Mouse (Mus musculus): Measurements from ENCODE around the gene Glyctk.

Glyctk gene

DNA sequence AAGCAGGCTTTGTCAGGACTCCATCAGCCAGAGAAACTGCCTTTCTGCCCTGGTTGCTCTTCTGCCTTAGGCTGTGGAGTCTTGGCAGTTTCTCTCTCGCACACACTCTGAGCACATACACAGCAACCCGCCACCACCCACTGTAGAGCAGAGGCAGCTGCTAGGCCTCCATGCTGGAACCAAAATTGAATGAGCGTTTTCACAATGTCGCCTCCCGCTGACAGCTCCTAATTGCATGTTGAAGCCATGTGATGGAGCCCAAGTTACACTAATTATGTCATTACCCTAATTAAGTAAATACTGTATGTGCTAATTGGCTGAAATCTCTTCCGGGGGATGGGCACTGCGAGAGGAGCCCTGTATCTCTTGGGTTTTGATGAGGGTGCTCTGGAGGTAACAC lies 13.8 kb downstream of the Glyctk start:
- DNase-seq = no peak

DNA sequence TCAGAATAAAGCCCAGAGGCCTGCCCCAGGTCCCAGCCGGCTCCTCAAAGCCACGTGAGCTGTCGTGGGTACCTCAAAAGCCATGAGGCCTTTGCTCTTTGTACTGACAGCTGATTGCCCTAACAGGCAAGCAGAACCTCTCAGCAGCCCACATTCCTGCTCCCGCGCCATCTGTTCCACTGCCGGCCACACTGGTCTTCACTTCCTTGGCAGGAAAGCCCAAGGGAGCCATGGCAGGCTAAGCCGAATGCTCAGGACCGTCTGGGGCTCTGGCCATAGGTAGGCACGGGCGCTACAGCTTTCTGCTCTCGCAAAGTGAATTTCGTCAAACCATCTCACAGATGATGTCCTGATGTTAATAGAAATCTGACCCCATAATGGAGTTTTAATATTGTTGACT lies 16.0 kb downstream of the Glyctk start:
- no peak for DNase-seq

DNA sequence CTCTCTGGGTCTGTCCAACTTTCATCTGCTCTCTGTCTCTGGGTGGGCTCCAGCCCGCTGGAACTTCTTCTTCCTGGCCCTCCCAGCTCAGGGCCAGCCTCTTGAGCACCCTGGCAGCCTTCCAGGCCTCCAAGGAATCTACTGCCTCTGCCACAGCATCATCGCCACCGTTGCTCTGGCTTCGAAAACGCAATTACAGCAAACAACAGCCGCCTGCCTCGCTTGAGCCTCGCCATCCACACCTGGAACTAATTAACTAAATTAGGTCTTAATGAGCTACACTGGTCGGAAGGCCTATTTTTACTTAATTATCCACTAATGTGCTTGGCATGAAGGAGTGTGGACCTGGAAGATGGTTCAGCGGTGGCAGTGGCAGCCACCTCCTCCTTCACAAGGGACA lies 18.2 kb downstream of the Glyctk start:
- no peak for DNase-seq

DNA sequence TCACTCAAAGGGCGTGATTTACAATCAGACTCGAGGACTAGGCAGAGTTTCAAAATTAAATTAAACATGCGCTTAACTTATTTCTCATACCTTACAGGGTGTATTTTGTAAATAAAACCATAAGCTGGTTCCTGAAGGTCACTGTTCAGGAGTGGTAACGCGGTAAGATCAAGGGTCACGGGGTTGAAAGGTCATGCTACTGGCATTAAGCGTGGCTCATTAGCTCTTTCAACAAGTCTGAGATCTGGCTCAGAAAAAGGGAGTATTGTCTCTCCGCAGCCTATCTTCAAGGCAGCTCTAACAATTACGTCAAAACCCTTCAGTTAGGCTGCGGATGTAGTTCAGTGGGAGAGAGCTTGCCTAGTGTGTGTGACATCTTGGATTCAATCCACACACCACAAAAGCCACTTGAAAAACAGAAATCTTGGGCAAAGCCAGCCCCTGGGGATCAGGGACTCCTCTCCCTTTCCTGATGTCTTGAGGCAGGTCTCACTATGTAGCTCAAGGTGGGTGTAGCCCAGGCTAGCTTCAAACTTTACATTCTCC lies 20.2 kb downstream of the Glyctk start:
- DNase-seq = no peak

DNA sequence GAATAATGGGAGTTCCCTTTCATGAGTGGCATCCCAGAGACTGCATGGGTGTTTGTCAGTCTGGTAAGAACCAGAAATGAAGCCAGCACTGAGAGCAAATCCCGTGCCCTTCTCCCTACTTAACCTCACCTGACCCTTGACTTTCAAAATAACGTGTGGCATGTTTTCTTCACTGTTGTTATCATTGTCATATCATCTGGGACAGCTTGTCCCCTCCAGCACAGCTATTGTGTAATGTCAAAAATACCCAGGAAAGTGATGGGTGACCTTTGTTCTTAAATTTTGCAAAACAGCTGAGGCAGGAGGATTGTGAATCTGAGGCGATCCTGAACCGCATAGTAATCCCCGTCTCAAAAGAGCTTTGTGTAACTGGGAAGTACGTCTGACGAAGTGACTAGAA lies 27.7 kb downstream of the Glyctk start:
- no peak for DNase-seq

DNA sequence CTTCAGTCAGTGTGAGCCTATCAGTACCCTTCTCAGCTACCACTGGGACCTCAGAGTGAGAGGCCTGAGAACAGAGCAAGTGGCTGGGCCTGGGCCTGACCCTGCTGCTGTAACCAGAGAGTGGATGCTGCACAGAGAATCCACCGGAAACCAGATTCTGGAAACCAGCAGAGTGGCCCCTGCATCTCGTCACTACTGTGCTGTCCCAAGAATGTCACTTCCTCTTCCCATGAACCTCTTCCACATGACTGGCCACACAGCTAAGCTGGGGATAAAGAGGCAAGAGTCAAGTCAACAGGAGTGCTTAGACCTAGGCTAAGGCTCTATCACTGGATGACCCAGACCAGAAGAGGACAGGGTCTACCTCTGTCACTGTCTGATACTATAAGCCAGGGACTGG lies 28.9 kb downstream of the Glyctk start:
- DNase-seq = no peak

DNA sequence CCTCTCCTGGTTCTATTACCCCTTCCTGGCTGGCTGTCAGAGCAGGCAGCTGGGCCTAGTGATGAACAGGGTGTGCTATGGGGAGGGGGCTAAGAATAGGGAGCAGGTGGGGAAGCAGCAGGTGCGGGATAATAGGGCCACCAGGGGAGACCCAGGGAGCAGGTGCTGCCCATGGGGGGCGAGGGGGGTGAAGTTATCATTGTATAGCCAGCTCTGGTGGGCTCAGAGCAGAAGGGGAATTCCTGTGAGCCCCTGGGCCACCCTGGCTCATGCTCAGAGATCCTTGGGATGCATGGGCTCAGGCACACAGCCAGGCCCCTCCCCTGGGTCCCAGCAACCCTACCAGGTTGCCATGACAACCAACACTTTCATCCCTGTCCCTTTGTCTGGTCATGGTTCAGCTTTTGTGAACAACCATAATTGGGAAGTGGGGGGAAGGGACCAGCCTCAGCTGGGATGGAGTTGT lies 31.1 kb downstream of the Glyctk start:
- no peak for DNase-seq

DNA sequence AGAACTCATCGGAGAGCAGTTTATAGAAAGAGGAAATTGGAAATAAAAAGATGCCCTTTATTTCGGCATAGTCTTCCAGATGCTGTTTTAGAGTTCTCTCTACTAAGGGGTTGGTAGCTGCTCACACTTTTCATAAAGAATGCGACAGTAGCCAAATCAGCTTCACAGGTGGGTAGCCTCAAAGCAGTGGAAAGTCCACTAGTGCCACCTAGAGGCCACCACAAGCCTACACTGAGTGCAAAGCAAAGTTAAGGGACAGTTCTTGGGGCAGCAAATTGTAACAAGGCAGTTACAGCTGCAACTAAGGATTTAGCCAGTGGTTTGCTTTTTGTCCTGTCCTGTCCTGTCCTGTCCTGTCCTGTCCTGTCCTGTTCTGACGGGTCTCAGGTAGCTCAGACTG lies 34.3 kb downstream of the Glyctk start:
- DNase-seq = peak; percentile 37

DNA sequence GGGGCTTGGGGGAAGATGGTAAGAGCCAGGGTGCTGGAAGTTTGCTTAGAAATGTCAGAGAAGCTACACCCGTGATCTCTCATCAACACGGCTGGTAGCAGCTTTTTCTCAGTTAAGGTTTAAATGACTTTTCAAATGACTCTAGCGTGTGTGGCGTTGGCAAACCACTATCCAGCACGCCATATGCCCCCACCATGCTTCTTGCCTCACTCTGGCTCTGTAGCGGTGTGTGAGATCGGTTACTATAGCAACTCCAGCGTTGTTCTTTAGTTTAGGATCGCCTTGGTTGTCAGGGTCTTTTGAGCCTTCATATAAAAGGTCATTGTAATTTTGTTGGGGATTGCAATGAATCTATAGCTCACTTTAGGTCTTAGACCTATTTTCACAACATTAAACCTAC lies 38.9 kb downstream of the Glyctk start:
- no peak for DNase-seq

DNA sequence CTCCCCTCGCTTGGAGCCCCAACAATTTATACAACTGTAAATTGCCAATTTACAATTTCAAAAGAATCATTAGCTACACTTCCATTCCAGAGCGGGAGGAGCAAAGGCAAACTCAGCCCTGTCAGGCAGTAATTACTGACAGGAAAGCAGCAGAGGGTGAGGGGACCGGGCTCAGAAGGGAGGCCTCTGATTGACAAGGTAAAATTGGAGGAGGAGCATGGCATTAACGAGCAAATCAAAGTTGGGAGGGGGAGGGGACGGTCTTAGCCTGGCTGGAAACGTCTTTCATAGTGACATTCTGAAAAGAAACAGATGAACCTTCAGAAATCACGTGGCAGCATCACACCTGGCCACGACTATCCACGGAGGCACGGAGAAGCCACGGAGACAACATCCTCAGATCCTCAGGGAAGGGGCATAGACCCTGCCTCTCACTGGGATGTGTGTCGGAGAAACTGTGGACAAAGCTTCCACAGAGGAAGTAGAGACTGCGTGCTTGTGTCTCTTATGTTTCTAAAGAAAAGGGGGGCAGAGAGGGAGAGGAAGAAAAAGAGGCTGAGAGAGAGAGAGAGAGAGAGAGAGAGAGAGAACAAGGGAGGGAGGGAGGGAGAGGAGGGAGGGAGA lies 42.0 kb downstream of the Glyctk start:
- no peak for DNase-seq

DNA sequence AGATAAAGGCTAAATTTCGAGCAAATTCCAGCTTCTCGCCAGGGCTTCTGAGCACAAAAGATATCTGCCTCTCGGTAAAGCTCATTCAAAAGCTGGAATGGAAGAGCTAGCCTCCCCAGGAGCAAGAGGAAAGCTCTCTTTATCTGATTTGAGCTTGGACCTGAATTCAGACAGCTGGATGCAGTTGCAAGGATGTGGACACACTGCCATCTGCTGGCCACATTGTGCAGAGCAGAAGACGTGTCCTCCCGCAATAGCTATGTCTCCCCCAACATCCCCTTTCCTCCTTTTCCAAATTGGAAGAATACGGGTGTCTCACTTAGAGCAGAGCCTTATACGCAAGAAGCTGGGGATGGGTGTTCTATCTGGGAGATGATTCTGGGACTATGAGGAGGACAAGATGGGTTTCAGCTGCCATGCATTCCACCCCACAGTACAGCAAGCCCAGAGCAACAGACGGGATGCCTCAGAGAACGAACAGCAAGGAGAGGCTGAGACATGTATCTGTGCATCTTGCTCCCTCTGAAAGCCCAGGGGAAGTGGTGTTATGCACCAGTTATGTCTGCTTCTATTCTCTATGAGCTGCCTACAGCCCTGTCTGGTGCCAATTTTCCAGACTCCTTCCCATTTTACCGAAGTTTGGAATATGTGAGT lies 45.0 kb downstream of the Glyctk start:
- peak; percentile 76 for DNase-seq

DNA sequence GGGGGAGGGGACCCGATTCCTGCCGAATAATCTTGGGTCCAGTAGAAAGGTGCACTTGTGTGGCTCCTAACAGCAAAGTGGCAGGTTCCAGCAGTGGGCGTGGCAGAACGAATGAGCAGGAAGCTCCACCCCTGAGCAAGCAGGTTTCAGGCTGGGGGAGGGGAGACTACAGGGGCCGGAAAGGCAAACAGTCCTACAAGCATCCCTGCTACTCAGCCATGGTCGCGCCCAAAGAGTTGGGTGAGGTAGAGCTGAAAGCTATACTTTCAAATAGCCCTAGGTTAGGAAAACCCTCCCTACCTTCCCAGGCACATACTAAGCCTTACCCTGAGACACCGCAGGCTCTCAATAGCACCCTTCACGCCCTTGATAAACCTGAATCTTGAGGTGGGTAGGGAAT lies 51.7 kb downstream of the Glyctk start:
- no peak for DNase-seq

DNA sequence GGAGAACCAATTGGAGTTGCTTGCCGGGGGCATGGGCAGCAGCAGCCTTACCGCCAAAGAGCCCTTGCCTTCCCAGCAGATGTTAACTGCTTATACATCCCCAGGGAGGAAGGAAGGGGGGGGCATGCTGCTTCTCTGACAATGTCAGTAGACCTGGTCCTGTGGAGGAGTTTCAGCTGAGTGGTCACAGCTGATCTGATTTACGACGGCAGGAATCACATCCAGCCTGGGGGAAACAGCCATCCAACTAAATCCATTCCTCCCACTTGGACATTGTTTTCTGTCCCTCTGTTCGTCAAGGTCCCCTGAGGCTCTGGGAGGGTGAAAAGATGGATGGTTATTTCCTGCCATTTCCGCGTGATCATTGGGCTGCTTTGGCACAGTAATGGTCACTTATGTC lies 53.5 kb downstream of the Glyctk start:
- no peak for DNase-seq
